Mouse (Mus musculus): ENCODE data around the gene Tmem95.

- TF ChIP-seq CTCF (IDR thresholded peaks at IDR 0.05; ENCODE audit: low read depth, low read length), result no peak
- no peak for TF ChIP-seq GATA2 (IDR thresholded peaks at IDR 0.05; ENCODE audit: borderline replicate concordance, low read depth, low read length)
Measured at GRCm38 (mm10) chr11:69912716-69913530, 35.1 kb upstream of the Tmem95 start.

Measured in G1E (cell line).